Mouse (Mus musculus) NIH3T3 (cell line): ENCODE measurements around the gene Gm4763.
"Not testable (repeated sequence)": the region's sequence is repeated elsewhere in the genome, so short reads cannot be mapped to it uniquely, and the experiment has no call there.

Experiments
- DNase-seq: peaks from one replicate; pipeline ENCODE4 v3.0.0-alpha.2; 2012; ENCODE audit warnings: low read depth

The Gm4763 gene

GRCm38 (mm10) chr7:24726808-24727207 lies at the start of gene Gm4763:
TSS of gene Gm4763 (minus strand) at chr7:24726908.
- DNase-seq, result not testable (repeated sequence)

- DNase-seq, result no peak
Measured at GRCm38 (mm10) chr7:24776145-24776544, 49.4 kb upstream of the Gm4763 start.

GRCm38 (mm10) chr7:24773942-24774535 lies 47.3 kb upstream of the Gm4763 start:
- no peak for DNase-seq

GRCm38 (mm10) chr7:24771361-24771760 lies 44.7 kb upstream of the Gm4763 start:
- no peak for DNase-seq

GRCm38 (mm10) chr7:24762574-24762973 lies 35.9 kb upstream of the Gm4763 start:
- DNase-seq, result no peak

GRCm38 (mm10) chr7:24761161-24761560 lies 34.5 kb upstream of the Gm4763 start:
- DNase-seq, result no peak

GRCm38 (mm10) chr7:24760211-24760610 lies 33.5 kb upstream of the Gm4763 start, which contains the start of gene Cd177:
TSS of gene Cd177 (minus strand) at chr7:24760311.
- no peak for DNase-seq

GRCm38 (mm10) chr7:24758520-24758919 lies 31.8 kb upstream of the Gm4763 start:
- DNase-seq, result no peak

- no peak for DNase-seq
Measured at GRCm38 (mm10) chr7:24753476-24753875, 26.8 kb upstream of the Gm4763 start.

- DNase-seq, result no peak
Measured at GRCm38 (mm10) chr7:24751610-24752009, 24.9 kb upstream of the Gm4763 start.

- DNase-seq, result no peak
Measured at GRCm38 (mm10) chr7:24750695-24751094, 24.0 kb upstream of the Gm4763 start.

- peak; percentile 14 for DNase-seq
Measured at GRCm38 (mm10) chr7:24735970-24736670, 9.4 kb upstream of the Gm4763 start.

- DNase-seq, result no peak
Measured at GRCm38 (mm10) chr7:24715039-24715438, 11.7 kb downstream of the Gm4763 start.

GRCm38 (mm10) chr7:24708832-24709292 lies 17.8 kb downstream of the Gm4763 start, which contains the start of gene BC049730:
TSS of gene BC049730 (plus strand) at chr7:24709242.
- no peak for DNase-seq

GRCm38 (mm10) chr7:24702841-24703240 lies 23.9 kb downstream of the Gm4763 start:
- not testable (repeated sequence) for DNase-seq

GRCm38 (mm10) chr7:24697891-24698290 lies 28.8 kb downstream of the Gm4763 start:
- DNase-seq, result not testable (repeated sequence)

GRCm38 (mm10) chr7:24692693-24693092 lies 34.0 kb downstream of the Gm4763 start:
- not testable (repeated sequence) for DNase-seq

- not testable (repeated sequence) for DNase-seq
Measured at GRCm38 (mm10) chr7:24687519-24687918, 39.2 kb downstream of the Gm4763 start.

GRCm38 (mm10) chr7:24684121-24684520 lies 42.6 kb downstream of the Gm4763 start:
- not testable (repeated sequence) for DNase-seq

GRCm38 (mm10) chr7:24676575-24676974 lies 50.1 kb downstream of the Gm4763 start, which contains the start of gene Tex101:
TSS of gene Tex101 (minus strand) at chr7:24676675.
- no peak for DNase-seq

- no peak for DNase-seq
Measured at GRCm38 (mm10) chr7:24671944-24672439, 54.7 kb downstream of the Gm4763 start.
